Comparison of ENCODE assay signal across 8 mouse cellular contexts in genomic region chr15:101374879-101375278, GRCm38 (mm10). TPM values are rescaled to one million over a fixed set of nuclear protein-coding genes. Genes with fewer than 3 reads are reported as not detected.
A peak's percentile ranks its signal among the peaks of the same experiment; 100 is the strongest.
DNase-seq lines count a peak whose midpoint lies in the region; ATAC-seq lines count a peak whose summit lies in the region.

No protein-coding gene starts in this region.

- 69% methylated on average over 4 of the region's 4 CpGs for WGBS in midbrain, embryonic 13.5 days

- H3K4me3 ChIP-seq in brown adipose tissue, adult 24 weeks (ENCODE audit: insufficient read depth, low read depth, low read length): no peak overlapping the region
- no peak overlapping the region for H3K4me3 ChIP-seq in midbrain, embryonic 13.5 days (replicated peaks)

- H3K4me2 ChIP-seq in midbrain, embryonic 13.5 days (replicated peaks): no peak overlapping the region

- peak; percentile 33 to 35 for DNase-seq in cerebellum, postnatal 10 days
- DNase-seq in cerebellum, postnatal 36 days: no peak
- DNase-seq in kidney, adult 8-10 months: peak; percentile 59 to 64
- DNase-seq in lung, postnatal 14 days: peak; percentile 78
- DNase-seq in thymus, postnatal 25 days: no peak
- DNase-seq in c-Kit-positive CD71-positive TER-119-positive erythroid progenitor cells, embryonic 14.5 days (ENCODE audit: low spot score): no peak

- H3K36me3 ChIP-seq in midbrain, embryonic 13.5 days: no peaks in the 10 kb centered on the region

- no peak for ATAC-seq in midbrain, embryonic 13.5 days

- H3K4me1 ChIP-seq in brown adipose tissue, adult 24 weeks (ENCODE audit: control insufficient read depth, insufficient read depth, insufficient read length, low read length): peaks cover 19% of the 10 kb centered on the region
- H3K4me1 ChIP-seq in midbrain, embryonic 13.5 days (replicated peaks): no peaks in the 10 kb centered on the region

- H3K27ac ChIP-seq in brown adipose tissue, adult 24 weeks (replicated peaks; ENCODE audit: low read depth, low read length): peak overlapping the region; percentile 23; the same call in 1 of the 2 replicates
- H3K27ac ChIP-seq in midbrain, embryonic 13.5 days: no peak overlapping the region

- no peaks in the 10 kb centered on the region for H3K9me3 ChIP-seq in midbrain, embryonic 13.5 days

- no peak overlapping the region for H3K9ac ChIP-seq in midbrain, embryonic 13.5 days (replicated peaks)

- H3K27me3 ChIP-seq in midbrain, embryonic 13.5 days: no peaks in the 10 kb centered on the region

RNA-seq across cellular contexts. Expression of gene Krt80, which starts 4.9 kb away (rescaled TPM):
- polyA plus RNA-seq in brown adipose tissue, adult 24 weeks (2012; ENCODE audit: insufficient read depth, insufficient read length, missing spikeins): 1.5 and 2.3 TPM in 2 replicates
- 0.05 and 0.09 TPM in 2 replicates for polyA plus RNA-seq in midbrain, embryonic 13.5 days (2015; fragmentation: Nextera tagmentation; extraction: Ambion mirVana)

RNA-seq across cellular contexts. Expression of gene Krt7, which starts 36.0 kb away (rescaled TPM):
- polyA plus RNA-seq in brown adipose tissue, adult 24 weeks (2012; ENCODE audit: insufficient read depth, insufficient read length, missing spikeins): not detected in 2 replicates
- 0.05 and 0.32 TPM in 2 replicates for polyA plus RNA-seq in midbrain, embryonic 13.5 days (2015; fragmentation: Nextera tagmentation; extraction: Ambion mirVana)

Comparison
In these comparisons a context has a peak if more than half of its experiments do, and no peak if none do; other contexts are left out.
1. DNase-seq: peak in cerebellum, postnatal 10 days (2 of 2), kidney, adult 8-10 months (2 of 2) and lung, postnatal 14 days (single experiment); none in cerebellum, postnatal 36 days (0 of 2), thymus, postnatal 25 days (single experiment) and c-Kit-positive CD71-positive TER-119-positive erythroid progenitor cells, embryonic 14.5 days (single experiment).